ENCODE assay signal across 27 mouse cellular contexts in genomic region chr4:47593155-47593554, GRCm38 (mm10).
A peak's percentile ranks its signal among the peaks of the same experiment; 100 is the strongest.
DNase-seq lines count a peak whose midpoint lies in the region; ATAC-seq and TF ChIP-seq lines count a peak whose summit lies in the region.
"Had no signal": no experiment of that assay in that cellular context is flagged by ENCODE, and none has a peak within 500 bp of the region (broad histone marks: within the 10 kb centered on the region; RNA-seq: fewer than 3 reads in every experiment).

No protein-coding gene starts in this region.

- H3K9me3 ChIP-seq in heart, embryonic 12.5 days (replicated peaks): no peaks in the 10 kb centered on the region
- H3K9me3 ChIP-seq in heart, postnatal 0 days (replicated peaks; ENCODE audit: control insufficient read depth, low read length): no peaks in the 10 kb centered on the region
- H3K9me3 ChIP-seq in kidney, embryonic 15.5 days (replicated peaks): no peaks in the 10 kb centered on the region
- H3K9me3 ChIP-seq in kidney, embryonic 14.5 days (ENCODE audit: control insufficient read depth, low read length): no peaks in the 10 kb centered on the region
- H3K9me3 ChIP-seq: forebrain, embryonic 10.5 days; G1E; hindbrain, embryonic 13.5 days; limb, embryonic 10.5 days; liver, embryonic 15.5 days; lung, embryonic 15.5 days; neural tube, embryonic 12.5 days; stomach, embryonic 15.5 days had no signal

- no peak overlapping the region for H3K4me3 ChIP-seq in heart, embryonic 12.5 days
- H3K4me3 ChIP-seq in heart, postnatal 0 days (ENCODE audit: low read depth, low read length): no peak overlapping the region
- H3K4me3 ChIP-seq in kidney, embryonic 15.5 days (replicated peaks): no peak overlapping the region
- H3K4me3 ChIP-seq in kidney, embryonic 14.5 days (ENCODE audit: low read length): no peak overlapping the region
- H3K4me3 ChIP-seq: forebrain, embryonic 10.5 days; hindbrain, embryonic 13.5 days; limb, embryonic 10.5 days; liver, embryonic 15.5 days; lung, embryonic 15.5 days; neural tube, embryonic 12.5 days; stomach, embryonic 15.5 days had no signal

- no peak overlapping the region for H3K4me2 ChIP-seq in heart, embryonic 12.5 days
- no peak overlapping the region for H3K4me2 ChIP-seq in heart, postnatal 0 days (ENCODE audit: low read depth, low read length)
- no peak overlapping the region for H3K4me2 ChIP-seq in kidney, embryonic 15.5 days
- H3K4me2 ChIP-seq in kidney, embryonic 14.5 days (replicated peaks; ENCODE audit: low read depth, low read length): no peak overlapping the region
- H3K4me2 ChIP-seq: hindbrain, embryonic 13.5 days; liver, embryonic 15.5 days; lung, embryonic 15.5 days; neural tube, embryonic 12.5 days; stomach, embryonic 15.5 days had no signal

- ATAC-seq in heart, embryonic 12.5 days (ENCODE audit: insufficient number of reproducible peaks, low FRiP score): no peak
- peak; percentile 45; the same call in 1 of the 2 replicates for ATAC-seq in heart, postnatal 0 days (ENCODE audit: insufficient read depth, low read depth)
- ATAC-seq in kidney, embryonic 15.5 days (replicated peaks; ENCODE audit: low FRiP score): no peak
- ATAC-seq in kidney, embryonic 14.5 days (ENCODE audit: low FRiP score, low TSS enrichment): no peak
- ATAC-seq: forebrain, embryonic 16.5 days; Patski had no signal

- TF ChIP-seq EP300 in heart, postnatal 0 days (IDR thresholded peaks at IDR 0.05; ENCODE audit: low read depth): no peak

- no peaks in the 10 kb centered on the region for H3K36me3 ChIP-seq in heart, embryonic 12.5 days
- H3K36me3 ChIP-seq in heart, postnatal 0 days (replicated peaks; ENCODE audit: control insufficient read depth, insufficient read depth, low read length): no peaks in the 10 kb centered on the region
- H3K36me3 ChIP-seq in kidney, embryonic 15.5 days: no peaks in the 10 kb centered on the region
- no peaks in the 10 kb centered on the region for H3K36me3 ChIP-seq in kidney, embryonic 14.5 days (ENCODE audit: control insufficient read depth, insufficient read depth, low read length)
- H3K36me3 ChIP-seq: forebrain, embryonic 10.5 days; G1E; hindbrain, embryonic 13.5 days; limb, embryonic 10.5 days; liver, embryonic 15.5 days; lung, embryonic 15.5 days; neural tube, embryonic 12.5 days; stomach, embryonic 15.5 days had no signal

- no peak overlapping the region for H3K9ac ChIP-seq in heart, embryonic 12.5 days
- no peak overlapping the region for H3K9ac ChIP-seq in heart, postnatal 0 days (replicated peaks; ENCODE audit: low read depth, low read length)
- no peak overlapping the region for H3K9ac ChIP-seq in kidney, embryonic 15.5 days
- no peak overlapping the region for H3K9ac ChIP-seq in kidney, embryonic 14.5 days (ENCODE audit: low read depth, low read length)
- H3K9ac ChIP-seq: hindbrain, embryonic 13.5 days; liver, embryonic 15.5 days; lung, embryonic 15.5 days; neural tube, embryonic 12.5 days; stomach, embryonic 15.5 days had no signal

- H3K27me3 ChIP-seq in heart, embryonic 12.5 days (replicated peaks): no peaks in the 10 kb centered on the region; the same call in 1 of the 2 replicates
- no peaks in the 10 kb centered on the region for H3K27me3 ChIP-seq in heart, postnatal 0 days (ENCODE audit: control insufficient read depth, insufficient read depth, low read length)
- no peaks in the 10 kb centered on the region for H3K27me3 ChIP-seq in kidney, embryonic 15.5 days
- H3K27me3 ChIP-seq in kidney, embryonic 14.5 days (ENCODE audit: control insufficient read depth, insufficient read depth, low read length): no peaks in the 10 kb centered on the region; the same call in 1 of the 2 replicates
- H3K27me3 ChIP-seq: hindbrain, embryonic 13.5 days; liver, embryonic 15.5 days; lung, embryonic 15.5 days; neural tube, embryonic 12.5 days; stomach, embryonic 15.5 days had no signal

- H3K27ac ChIP-seq in heart, embryonic 12.5 days (ENCODE audit: poor library complexity, severe bottlenecking): no peak overlapping the region
- peak overlapping the region; percentile 51 for H3K27ac ChIP-seq in heart, postnatal 0 days (ENCODE audit: low read depth)
- H3K27ac ChIP-seq in kidney, embryonic 15.5 days: no peak overlapping the region
- no peak overlapping the region for H3K27ac ChIP-seq in kidney, embryonic 14.5 days (ENCODE audit: low read depth, low read length)
- H3K27ac ChIP-seq: forebrain, embryonic 10.5 days; hindbrain, embryonic 13.5 days; limb, embryonic 10.5 days; liver, embryonic 15.5 days; lung, embryonic 15.5 days; neural tube, embryonic 12.5 days; stomach, embryonic 15.5 days had no signal

- peaks cover 19% of the 10 kb centered on the region for H3K4me1 ChIP-seq in heart, embryonic 12.5 days (replicated peaks)
- H3K4me1 ChIP-seq in heart, postnatal 0 days (ENCODE audit: control insufficient read depth, insufficient read depth): peaks cover 14% of the 10 kb centered on the region
- no peaks in the 10 kb centered on the region for H3K4me1 ChIP-seq in kidney, embryonic 15.5 days
- no peaks in the 10 kb centered on the region for H3K4me1 ChIP-seq in kidney, embryonic 14.5 days (ENCODE audit: control insufficient read depth, insufficient read depth, low read length)
- H3K4me1 ChIP-seq: hindbrain, embryonic 13.5 days; limb, embryonic 10.5 days; liver, embryonic 15.5 days; lung, embryonic 15.5 days; neural tube, embryonic 12.5 days; stomach, embryonic 15.5 days had no signal

- WGBS in heart, embryonic 12.5 days: 48% methylated on average over 7 of the region's 7 CpGs
- WGBS in heart, postnatal 0 days: 30% methylated on average over 7 of the region's 7 CpGs
- 81% methylated on average over 7 of the region's 7 CpGs for WGBS in kidney, embryonic 15.5 days
- 87% methylated on average over 7 of the region's 7 CpGs for WGBS in kidney, embryonic 14.5 days

- no peak for TF ChIP-seq CTCF in heart, postnatal 0 days (IDR thresholded peaks at IDR 0.05; ENCODE audit: low read depth)

- DNase-seq in heart, adult 11 months: peak; percentile 99
- peak; percentile 72 to 77 for DNase-seq in heart, adult 9 months (ENCODE audit: low spot score in 2 of 2)
- peak; percentile 31 for DNase-seq in heart, postnatal 0 days (ENCODE audit: low spot score)
- peak; percentile 85 for DNase-seq in skeletal muscle tissue, adult 2 months (ENCODE audit: low read depth, low spot score)
- DNase-seq: adrenal gland, adult 8-10 months; B cell, adult 2 months; cerebellum, adult 18-20 months; kidney, adult 11 months; kidney, postnatal 10 days; liver; lung, postnatal 4 days; midbrain, embryonic 14.5 days; thymus, adult 18-20 months; thymus, postnatal 36 days had no signal

Comparison
In these comparisons a context has a peak if more than half of its experiments do, and no peak if none do; other contexts are left out.
1. DNase-seq: peak in every context shown above with its lines; median percentile 99 in heart, adult 11 months; 85 in skeletal muscle tissue, adult 2 months; 74 in heart, adult 9 months; 31 in heart, postnatal 0 days.